Mouse (Mus musculus): Measurements from ENCODE around the gene 4921517D22Rik. TPM values are rescaled to one million over a fixed set of nuclear protein-coding genes. Genes with fewer than 3 reads are reported as not detected.
"Not testable (repeated sequence)": the region's sequence is repeated elsewhere in the genome, so short reads cannot be mapped to it uniquely, and the experiment has no call there.

Gene 4921517D22Rik
- not detected in 2 replicates for polyA plus RNA-seq (2012; ENCODE audit: insufficient read depth, insufficient read length, missing spikeins)

DNA sequence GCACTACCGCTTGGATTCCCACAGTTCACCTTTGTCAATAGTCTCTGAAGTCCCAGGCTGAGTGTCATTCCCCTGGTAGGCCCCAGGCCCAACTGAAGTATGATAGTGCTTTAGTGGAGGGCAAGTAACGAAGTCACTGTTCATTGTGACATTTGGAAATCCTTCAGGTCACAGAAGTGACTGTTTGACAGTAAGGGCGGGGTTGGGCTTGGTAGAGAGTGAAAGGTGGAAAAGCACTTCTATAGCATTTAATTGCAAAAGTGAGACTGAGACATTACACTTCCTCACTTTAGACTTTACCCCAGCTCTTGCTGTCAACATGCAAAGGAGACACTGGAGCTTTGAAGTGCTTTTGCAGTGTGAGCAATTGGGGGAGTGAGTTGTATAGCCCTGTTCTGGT, at the start of gene 4921517D22Rik:
Gene 4921517D22Rik (minus strand): TSS at position 101 of the 400 bp plus-strand sequence.
- no peaks in the 10 kb centered on the region for H3K4me1 ChIP-seq (ENCODE audit: control insufficient read depth, insufficient read depth, insufficient read length, low read length)
- no peak within 1 kb of the TSS for H3K4me3 ChIP-seq (ENCODE audit: insufficient read depth, low read depth, low read length)
- no peak within 1 kb of the TSS for H3K27ac ChIP-seq (replicated peaks; ENCODE audit: low read depth, low read length)

DNA sequence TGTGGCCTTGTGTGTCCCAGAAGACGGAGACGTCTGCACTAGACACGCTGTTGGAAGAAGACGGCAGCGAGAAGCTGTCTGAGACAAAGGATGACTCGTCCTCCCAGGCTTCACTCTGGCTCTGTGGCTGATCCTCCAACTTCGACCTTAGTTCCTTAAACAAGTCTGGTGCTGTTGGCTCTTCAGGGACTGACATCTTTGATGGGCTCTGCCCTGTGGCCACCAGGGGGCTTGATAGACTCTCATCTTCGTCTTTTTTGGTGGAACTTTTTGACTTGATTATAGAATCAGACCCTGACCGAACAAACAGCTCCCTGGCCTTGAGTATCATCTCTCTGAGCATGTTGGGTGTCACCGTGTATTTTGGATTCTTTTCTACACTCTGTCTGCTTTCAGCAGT, 47.8 kb upstream of the 4921517D22Rik start:
- Histone ChIP-seq H3K27ac (replicated peaks; ENCODE audit: low read depth, low read length) (no peak overlapping the region), H3K4me3 (ENCODE audit: insufficient read depth, low read depth, low read length) (no peak overlapping the region), H3K4me1 (ENCODE audit: control insufficient read depth, insufficient read depth, insufficient read length, low read length) (no peaks in the 10 kb centered on the region)

DNA sequence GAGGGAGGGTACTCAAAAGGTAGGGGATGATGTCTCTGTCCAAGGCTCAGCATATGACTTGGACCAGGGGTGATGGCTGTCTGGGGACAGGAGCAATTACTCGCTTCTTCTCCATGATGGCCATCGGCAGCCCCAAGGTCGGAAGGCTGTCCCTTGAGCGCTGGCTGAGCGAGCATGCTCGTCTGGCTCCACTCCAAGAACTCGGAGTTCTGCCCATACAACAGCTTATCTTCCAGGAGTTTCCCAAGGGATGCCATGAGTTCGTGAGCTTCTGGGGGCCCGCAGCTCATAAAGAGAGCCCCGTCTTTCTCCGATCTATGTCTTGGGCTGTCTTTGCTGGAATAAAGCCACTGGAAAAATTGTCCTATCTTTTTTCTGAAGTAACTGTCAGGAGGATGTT, 47.2 kb upstream of the 4921517D22Rik start:
- no peaks in the 10 kb centered on the region for H3K4me1 ChIP-seq (ENCODE audit: control insufficient read depth, insufficient read depth, insufficient read length, low read length)
- H3K4me3 ChIP-seq (ENCODE audit: insufficient read depth, low read depth, low read length) = no peak overlapping the region
- H3K27ac ChIP-seq (replicated peaks; ENCODE audit: low read depth, low read length) = no peak overlapping the region

DNA sequence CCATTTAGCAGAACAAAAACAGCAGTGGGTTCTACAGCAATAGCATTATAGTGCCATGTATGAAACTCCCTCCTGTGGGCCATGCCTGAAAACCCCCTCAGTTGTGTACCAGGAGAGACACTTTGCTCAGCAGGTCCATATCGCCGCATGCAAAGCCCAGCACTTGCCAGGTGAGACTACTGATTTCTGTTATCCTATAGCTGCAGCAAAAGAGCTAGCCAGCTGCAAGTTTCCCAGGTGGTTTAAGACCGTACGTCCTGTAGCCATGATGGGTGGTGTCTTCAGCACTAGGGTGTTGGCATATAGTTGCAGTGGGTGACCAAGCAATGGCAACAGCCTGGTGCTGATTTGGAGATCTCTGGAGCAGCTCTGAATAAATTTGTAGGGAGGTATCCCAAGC, 45.5 kb upstream of the 4921517D22Rik start:
- no peak overlapping the region for H3K27ac ChIP-seq (replicated peaks; ENCODE audit: low read depth, low read length)
- H3K4me1 ChIP-seq (ENCODE audit: control insufficient read depth, insufficient read depth, insufficient read length, low read length) = no peaks in the 10 kb centered on the region
- H3K4me3 ChIP-seq (ENCODE audit: insufficient read depth, low read depth, low read length) = no peak overlapping the region

DNA sequence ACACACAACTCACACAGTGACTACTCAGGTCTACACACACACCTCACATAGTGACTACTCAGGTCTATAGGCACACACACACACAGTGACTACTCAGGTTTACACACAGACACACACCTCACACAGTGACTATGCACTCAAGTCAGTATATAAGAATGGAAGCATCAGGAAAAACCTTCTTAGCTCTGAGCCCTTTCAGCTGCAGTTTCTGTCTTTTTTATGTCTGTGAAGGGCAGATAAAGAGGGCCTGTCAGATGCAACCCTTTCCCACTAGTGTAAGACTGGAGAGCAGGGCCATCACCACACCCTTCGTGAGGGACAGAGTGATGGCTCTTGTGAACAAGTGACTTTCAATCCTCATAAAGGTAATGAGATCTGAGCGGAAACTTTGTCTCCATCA, 44.5 kb upstream of the 4921517D22Rik start:
- no peak overlapping the region for H3K27ac ChIP-seq (replicated peaks; ENCODE audit: low read depth, low read length)
- no peak overlapping the region for H3K4me3 ChIP-seq (ENCODE audit: insufficient read depth, low read depth, low read length)
- no peaks in the 10 kb centered on the region for H3K4me1 ChIP-seq (ENCODE audit: control insufficient read depth, insufficient read depth, insufficient read length, low read length)

DNA sequence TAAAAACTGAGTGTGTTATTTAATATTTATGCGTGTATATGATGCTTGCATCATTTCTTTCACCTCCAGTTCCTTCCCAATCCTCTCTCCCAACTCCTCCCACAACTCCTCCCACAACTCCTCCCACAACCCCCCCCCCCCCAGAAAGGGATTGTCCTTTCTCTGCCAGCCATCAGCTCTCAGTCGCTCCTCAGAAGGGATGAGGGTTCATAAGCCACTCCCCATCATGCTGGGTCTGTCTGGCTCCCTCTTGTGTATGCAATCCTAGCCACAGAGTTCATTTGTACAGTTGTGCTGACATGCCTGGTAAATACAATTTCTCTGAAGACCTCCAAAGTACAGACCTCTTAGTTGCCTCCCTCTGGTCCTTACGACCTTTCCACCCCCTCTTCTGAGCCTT, 41.3 kb upstream of the 4921517D22Rik start:
- H3K27ac ChIP-seq (replicated peaks; ENCODE audit: low read depth, low read length) = no peak overlapping the region
- no peaks in the 10 kb centered on the region for H3K4me1 ChIP-seq (ENCODE audit: control insufficient read depth, insufficient read depth, insufficient read length, low read length)
- no peak overlapping the region for H3K4me3 ChIP-seq (ENCODE audit: insufficient read depth, low read depth, low read length)

DNA sequence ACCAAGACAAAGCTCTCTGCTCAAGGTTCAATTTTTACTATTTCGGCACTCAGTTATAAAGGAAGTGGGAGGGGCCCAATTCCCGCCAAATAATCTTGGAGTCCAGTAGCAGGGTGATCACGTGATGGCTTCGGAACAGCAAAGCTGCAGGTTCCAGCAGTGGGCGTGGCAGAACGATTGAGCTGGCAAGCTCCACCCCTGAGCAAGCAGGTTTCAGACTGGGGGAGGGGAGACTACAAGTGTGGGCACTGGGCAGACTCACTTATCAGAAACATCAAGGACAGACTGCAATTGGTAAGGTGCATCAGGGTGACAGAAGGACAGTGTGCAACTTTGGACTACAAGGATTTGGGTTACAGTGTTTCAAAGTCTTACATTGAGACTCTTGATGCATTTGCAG, 40.4 kb upstream of the 4921517D22Rik start:
- not testable (repeated sequence) for H3K4me3 ChIP-seq (ENCODE audit: insufficient read depth, low read depth, low read length); H3K4me1 ChIP-seq (ENCODE audit: control insufficient read depth, insufficient read depth, insufficient read length, low read length); H3K27ac ChIP-seq (replicated peaks; ENCODE audit: low read depth, low read length)

DNA sequence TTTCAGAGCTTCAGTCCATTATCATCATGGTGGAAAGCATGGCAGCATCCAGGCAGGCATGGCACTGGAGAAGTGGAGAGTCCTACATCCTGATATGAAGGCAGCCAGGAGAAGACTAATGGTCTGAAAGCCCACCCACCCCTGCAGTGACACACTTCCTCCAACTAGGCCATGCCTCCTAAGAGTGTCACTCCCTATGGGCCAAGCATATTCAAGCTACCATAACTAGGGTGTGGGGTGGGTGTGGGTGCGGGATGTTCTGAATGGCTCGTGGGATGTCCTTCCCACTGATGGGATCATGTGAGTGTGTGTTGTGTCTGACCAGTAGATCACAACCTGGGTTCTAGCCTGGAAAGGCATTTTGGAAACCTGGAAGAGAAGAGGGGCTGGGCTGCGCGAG, 40.0 kb upstream of the 4921517D22Rik start:
- no peaks in the 10 kb centered on the region for H3K4me1 ChIP-seq (ENCODE audit: control insufficient read depth, insufficient read depth, insufficient read length, low read length)
- H3K27ac ChIP-seq (replicated peaks; ENCODE audit: low read depth, low read length) = no peak overlapping the region
- H3K4me3 ChIP-seq (ENCODE audit: insufficient read depth, low read depth, low read length) = no peak overlapping the region

DNA sequence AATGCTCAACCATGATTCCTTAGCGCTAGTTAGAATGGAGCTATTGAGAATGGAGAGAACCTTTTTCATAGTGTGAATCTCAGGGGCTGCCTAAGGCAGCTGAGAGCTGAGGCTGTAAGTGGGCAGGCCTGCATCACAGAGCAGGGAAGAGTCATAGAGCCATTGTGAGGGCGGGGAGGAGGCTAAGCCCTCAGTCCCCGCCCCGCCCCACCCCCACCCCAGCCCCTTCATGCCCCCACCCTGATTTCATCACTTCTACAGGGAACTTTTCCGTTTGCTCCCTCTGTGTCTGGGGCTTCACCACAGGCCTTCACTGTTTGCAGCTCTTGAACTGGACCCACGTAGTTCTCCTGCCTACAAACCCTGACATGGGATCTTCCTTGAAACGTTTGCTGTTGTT, 37.7 kb upstream of the 4921517D22Rik start, which contains the start of gene Spata31d1d:
Gene Spata31d1d (minus strand): TSS at position 101 of the 400 bp plus-strand sequence.
- no peaks in the 10 kb centered on the region for H3K4me1 ChIP-seq (ENCODE audit: control insufficient read depth, insufficient read depth, insufficient read length, low read length)
- no peak within 1 kb of the TSS for H3K27ac ChIP-seq (replicated peaks; ENCODE audit: low read depth, low read length)
- no peak within 1 kb of the TSS for H3K4me3 ChIP-seq (ENCODE audit: insufficient read depth, low read depth, low read length)

DNA sequence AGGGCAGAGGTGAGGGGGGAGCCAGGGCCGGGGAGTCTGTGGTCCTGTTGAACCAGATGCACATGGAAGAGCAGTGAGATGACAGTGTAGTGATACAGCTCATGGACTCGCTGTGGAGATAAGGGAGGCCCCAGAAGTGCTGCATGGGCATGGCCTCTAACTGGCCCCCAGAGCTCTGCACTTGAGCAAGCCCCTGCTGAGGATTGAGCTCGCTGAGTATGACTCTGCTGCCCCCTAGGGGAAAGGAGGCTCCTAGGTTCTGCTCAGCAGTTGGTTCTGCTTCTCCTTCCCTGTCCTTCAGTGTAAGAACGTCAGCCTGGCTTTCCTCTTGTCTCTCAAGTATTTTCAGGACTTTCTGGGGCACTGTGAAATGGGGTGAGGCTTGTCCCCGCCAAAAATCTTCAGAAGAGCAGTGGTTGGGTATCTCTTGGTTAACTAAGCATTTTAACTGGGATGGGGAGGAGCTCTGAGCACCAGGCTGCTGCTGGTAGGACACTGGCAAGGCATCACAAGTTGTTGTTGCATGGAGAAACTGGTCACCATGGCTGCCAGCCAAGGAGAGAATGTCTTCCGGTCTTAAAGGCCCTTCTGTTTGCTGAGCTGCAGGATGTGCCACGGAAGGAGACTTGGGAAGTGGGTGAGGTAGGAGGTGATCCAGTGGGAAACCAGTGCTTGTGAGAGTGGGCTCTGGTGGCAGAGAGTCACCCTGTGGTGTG, 34.6 kb upstream of the 4921517D22Rik start:
- Histone ChIP-seq H3K4me3 (ENCODE audit: insufficient read depth, low read depth, low read length) (no peak overlapping the region), H3K27ac (replicated peaks; ENCODE audit: low read depth, low read length) (no peak overlapping the region), H3K4me1 (ENCODE audit: control insufficient read depth, insufficient read depth, insufficient read length, low read length) (peaks cover 5% of the 10 kb centered on the region)

DNA sequence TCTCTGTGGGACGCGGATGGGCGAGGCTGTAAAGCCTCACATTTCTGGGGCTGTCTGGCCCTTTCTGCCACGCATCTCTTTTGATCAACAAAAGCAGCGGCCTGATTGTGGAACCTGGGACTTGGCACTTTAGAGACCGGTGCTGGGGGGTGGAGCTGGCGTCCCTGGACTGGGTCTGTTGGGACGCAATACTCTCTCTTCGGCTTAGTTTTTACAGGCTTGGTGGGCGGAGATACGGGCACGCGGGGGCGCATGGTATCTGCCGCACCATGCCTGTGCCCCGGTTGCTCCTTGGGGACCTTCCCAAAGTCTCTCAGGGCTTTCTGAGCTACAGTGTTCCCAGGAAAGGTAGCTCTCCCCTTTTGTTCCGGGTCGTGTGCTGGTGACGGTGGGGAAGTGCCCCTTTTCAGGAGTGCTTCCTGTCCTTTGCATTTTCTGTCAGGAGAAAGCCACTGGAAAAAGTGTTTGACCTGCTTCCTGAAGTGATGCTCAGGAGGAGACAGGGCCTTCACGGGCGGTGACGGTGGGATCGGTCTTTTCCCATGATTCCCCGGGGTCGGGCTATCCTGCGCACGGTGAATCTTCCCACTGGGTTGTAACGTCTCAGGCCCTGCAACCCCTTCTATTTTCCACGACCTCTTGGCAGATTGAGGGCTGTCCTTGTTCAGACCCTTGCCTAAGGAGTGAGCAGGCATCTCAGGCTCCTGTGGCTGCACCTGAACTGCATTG, 32.4 kb upstream of the 4921517D22Rik start:
- Histone ChIP-seq H3K4me1 (ENCODE audit: control insufficient read depth, insufficient read depth, insufficient read length, low read length) (peaks cover 5% of the 10 kb centered on the region), H3K27ac (replicated peaks; ENCODE audit: low read depth, low read length) (no peak overlapping the region), H3K4me3 (ENCODE audit: insufficient read depth, low read depth, low read length) (no peak overlapping the region)

DNA sequence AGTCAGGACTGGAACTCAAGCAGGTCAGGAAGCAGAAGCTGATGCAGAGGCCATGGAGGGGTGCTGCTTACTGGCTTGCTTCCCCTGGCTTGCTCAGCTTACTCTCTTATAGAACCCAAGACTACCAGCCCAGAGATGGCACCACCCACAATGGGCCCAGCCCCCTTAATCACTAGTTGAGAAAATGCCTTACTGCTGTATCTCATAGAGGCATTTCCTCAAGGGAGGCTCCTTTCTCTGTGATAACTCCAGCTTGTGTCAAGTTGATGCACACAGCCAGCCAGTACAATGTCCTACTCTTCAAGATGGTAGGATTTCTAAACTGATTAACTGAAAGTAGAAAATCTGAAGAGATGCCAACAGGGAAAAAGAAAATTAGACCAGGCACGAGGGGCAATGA, 28.2 kb upstream of the 4921517D22Rik start:
- H3K4me3 ChIP-seq (ENCODE audit: insufficient read depth, low read depth, low read length); H3K27ac ChIP-seq (replicated peaks; ENCODE audit: low read depth, low read length); H3K4me1 ChIP-seq (ENCODE audit: control insufficient read depth, insufficient read depth, insufficient read length, low read length): not testable (repeated sequence)

DNA sequence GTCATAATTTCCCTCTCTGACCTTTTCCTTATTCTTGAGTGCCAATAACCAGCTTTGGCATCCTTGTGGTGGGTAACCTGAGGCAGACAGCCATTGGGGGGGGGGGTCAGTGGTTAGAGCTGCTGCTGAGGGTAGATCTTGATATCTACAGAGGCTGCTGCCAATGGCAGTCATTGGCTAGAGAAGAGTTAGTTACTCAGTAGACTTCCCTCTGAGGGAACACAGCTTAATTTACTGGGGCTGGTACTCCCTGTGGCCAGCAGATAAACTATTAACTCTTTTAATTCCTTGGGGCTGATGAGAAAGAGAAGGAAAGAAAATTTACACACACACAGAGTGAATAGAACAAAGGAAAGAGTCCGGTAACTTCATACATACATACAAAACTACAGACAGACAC, 25.6 kb upstream of the 4921517D22Rik start:
- Histone ChIP-seq H3K27ac (replicated peaks; ENCODE audit: low read depth, low read length) (no peak overlapping the region), H3K4me1 (ENCODE audit: control insufficient read depth, insufficient read depth, insufficient read length, low read length) (no peaks in the 10 kb centered on the region; the same call in 1 of the 2 replicates), H3K4me3 (ENCODE audit: insufficient read depth, low read depth, low read length) (no peak overlapping the region)

DNA sequence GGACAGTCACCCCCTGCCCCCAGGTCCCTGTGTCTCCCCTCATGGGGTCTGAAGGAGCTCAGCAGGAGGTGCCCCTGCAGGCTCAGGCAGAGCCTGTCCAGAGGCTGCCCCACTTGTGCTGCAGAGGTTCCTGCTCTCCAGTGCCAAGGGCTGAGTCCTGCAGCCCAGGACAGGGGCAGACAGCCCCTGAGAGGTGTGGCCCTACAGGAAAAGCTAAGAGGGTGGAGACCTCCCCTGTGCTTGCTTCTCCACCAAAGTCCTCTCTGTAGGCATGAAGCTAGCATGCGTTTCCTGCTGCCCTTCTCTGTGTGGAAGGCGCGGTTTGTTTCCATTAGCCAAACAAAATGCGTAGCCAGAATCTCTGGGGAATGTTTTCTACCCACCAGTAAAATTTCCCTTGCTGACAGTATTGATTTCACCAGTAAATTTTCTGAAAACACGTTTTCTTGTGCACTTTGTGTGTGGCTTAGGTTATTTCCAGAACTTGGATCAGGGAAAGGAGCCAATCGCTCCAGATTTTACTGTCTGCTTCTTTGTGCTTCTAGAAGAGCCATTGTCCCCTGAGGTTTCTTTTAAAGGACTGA, 25.0 kb upstream of the 4921517D22Rik start:
- H3K27ac ChIP-seq (replicated peaks; ENCODE audit: low read depth, low read length); H3K4me3 ChIP-seq (ENCODE audit: insufficient read depth, low read depth, low read length); H3K4me1 ChIP-seq (ENCODE audit: control insufficient read depth, insufficient read depth, insufficient read length, low read length): not testable (repeated sequence)

DNA sequence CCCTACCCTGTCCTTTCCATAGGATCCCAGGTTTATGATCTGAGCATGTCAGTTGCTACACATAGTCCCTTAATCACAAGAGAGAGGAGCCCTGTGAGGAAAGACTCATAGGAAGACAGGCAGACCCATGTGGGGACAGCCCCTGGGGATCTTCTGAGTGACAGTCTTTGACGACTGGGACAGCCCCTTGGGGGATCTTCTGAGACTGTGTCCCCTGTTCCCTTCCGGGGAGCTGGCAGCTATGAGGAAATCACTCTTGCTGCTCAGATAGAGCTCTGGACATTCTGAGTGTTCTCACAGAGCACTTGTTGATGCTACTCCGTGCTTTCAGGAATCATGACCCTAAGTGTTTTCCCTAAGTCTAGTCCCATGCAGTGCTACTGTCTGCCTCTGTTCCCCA, 19.8 kb upstream of the 4921517D22Rik start:
- H3K4me3 ChIP-seq (ENCODE audit: insufficient read depth, low read depth, low read length) = no peak overlapping the region
- no peaks in the 10 kb centered on the region for H3K4me1 ChIP-seq (ENCODE audit: control insufficient read depth, insufficient read depth, insufficient read length, low read length)
- no peak overlapping the region for H3K27ac ChIP-seq (replicated peaks; ENCODE audit: low read depth, low read length)

All from brown adipose tissue, adult 24 weeks (tissue).